Mouse (Mus musculus) cerebellum, postnatal 10 days (tissue): ENCODE data around the gene Mad1l1.

Source experiments
- DNase-seq, 2 experiments: peaks; one replicate each; pipeline ENCODE4 v3.0.0; 2021; ENCODE audit warnings: mixed read lengths in 2 of 2

Gene Mad1l1

GRCm38 (mm10) chr5:140210417-140211184, 110.8 kb downstream of the Mad1l1 start:
- DNase-seq: no peak

GRCm38 (mm10) chr5:140208743-140209409, 112.5 kb downstream of the Mad1l1 start:
- DNase-seq: peak; percentile 55 to 59

GRCm38 (mm10) chr5:140206726-140207703, 114.3 kb downstream of the Mad1l1 start:
- no peak for DNase-seq

- DNase-seq: no peak
Observed at GRCm38 (mm10) chr5:140205991-140206390, 115.4 kb downstream of the Mad1l1 start.

GRCm38 (mm10) chr5:140204465-140204864, 116.9 kb downstream of the Mad1l1 start:
- no peak for DNase-seq

GRCm38 (mm10) chr5:140204037-140204436, 117.3 kb downstream of the Mad1l1 start:
- no peak for DNase-seq

GRCm38 (mm10) chr5:140202451-140202850, 118.9 kb downstream of the Mad1l1 start:
- DNase-seq: no peak

- no peak for DNase-seq
Observed at GRCm38 (mm10) chr5:140201566-140201965, 119.8 kb downstream of the Mad1l1 start.

GRCm38 (mm10) chr5:140201109-140201508, 120.2 kb downstream of the Mad1l1 start:
- no peak for DNase-seq

GRCm38 (mm10) chr5:140197705-140198104, 123.6 kb downstream of the Mad1l1 start:
- peak; percentile 90 to 92 for DNase-seq

GRCm38 (mm10) chr5:140196446-140196845, 124.9 kb downstream of the Mad1l1 start:
- no peak for DNase-seq

- DNase-seq: no peak
Observed at GRCm38 (mm10) chr5:140194173-140194572, 127.2 kb downstream of the Mad1l1 start.

- no peak for DNase-seq
Observed at GRCm38 (mm10) chr5:140191539-140191938, 129.8 kb downstream of the Mad1l1 start.

- no peak for DNase-seq
Observed at GRCm38 (mm10) chr5:140186351-140186750, 135.0 kb downstream of the Mad1l1 start.

- DNase-seq: no peak
Observed at GRCm38 (mm10) chr5:140185757-140186156, 135.6 kb downstream of the Mad1l1 start.

- no peak for DNase-seq
Observed at GRCm38 (mm10) chr5:140183387-140183786, 138.0 kb downstream of the Mad1l1 start.

GRCm38 (mm10) chr5:140182351-140182750, 139.0 kb downstream of the Mad1l1 start:
- DNase-seq: no peak

GRCm38 (mm10) chr5:140180016-140180415, 141.3 kb downstream of the Mad1l1 start:
- no peak for DNase-seq

- peak; percentile 70 to 71 for DNase-seq
Observed at GRCm38 (mm10) chr5:140178058-140178690, 143.2 kb downstream of the Mad1l1 start.

- no peak for DNase-seq
Observed at GRCm38 (mm10) chr5:140177582-140177981, 143.8 kb downstream of the Mad1l1 start.

- DNase-seq: no peak
Observed at GRCm38 (mm10) chr5:140176370-140176769, 145.0 kb downstream of the Mad1l1 start.

- DNase-seq: no peak
Observed at GRCm38 (mm10) chr5:140174814-140175490, 146.4 kb downstream of the Mad1l1 start.
